Mouse (Mus musculus) mouse trophoblast stem cell (cell line): ENCODE measurements around the gene Ndufs8.

ENCODE experiments used
- in situ Hi-C, 2 experiments: fragments of 300-500 bp; cut with MseI, MboI; formaldehyde crosslinking; loops; 2 replicates in 1 of 2; 3 replicates in 1 of 2; pipeline ENCODE4 v1.15.1; 2025

Ndufs8 gene

DNA sequence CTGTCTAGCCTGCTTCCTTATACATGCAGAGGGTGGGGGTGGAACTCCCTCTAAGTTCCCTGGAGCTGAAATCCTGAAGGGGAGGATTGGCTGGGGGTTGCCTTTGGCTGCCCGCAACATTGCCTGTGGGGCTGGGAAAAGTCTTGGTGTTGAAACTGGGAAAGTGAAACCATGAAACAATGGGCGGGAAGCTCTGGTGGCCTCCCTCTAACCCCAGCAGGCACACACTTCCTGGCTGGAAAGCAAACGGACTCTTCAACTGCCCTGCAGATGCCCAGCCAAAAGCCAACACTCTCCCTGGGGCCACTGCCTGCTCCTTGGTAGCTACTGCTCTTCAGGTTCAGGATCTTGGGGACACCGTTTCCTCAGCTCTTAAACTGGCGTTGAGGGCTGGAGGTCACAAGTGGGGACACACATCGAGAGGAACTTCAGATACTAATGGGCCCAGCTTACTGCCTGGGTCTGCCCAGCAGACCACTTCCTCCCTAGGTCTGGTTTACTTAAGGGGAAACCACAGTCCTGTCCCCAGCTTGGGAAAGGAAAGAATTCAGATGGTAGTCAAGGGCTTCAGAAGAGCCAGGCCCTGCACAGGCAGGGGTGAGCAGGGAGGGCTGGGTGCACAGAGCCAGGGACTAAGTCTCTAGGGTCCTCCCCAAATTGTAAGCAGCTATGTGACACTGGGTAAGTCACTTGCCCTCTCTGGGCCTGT lies 7.2 kb downstream of the Ndufs8 start:
- in situ Hi-C loops = no loop called here

DNA sequence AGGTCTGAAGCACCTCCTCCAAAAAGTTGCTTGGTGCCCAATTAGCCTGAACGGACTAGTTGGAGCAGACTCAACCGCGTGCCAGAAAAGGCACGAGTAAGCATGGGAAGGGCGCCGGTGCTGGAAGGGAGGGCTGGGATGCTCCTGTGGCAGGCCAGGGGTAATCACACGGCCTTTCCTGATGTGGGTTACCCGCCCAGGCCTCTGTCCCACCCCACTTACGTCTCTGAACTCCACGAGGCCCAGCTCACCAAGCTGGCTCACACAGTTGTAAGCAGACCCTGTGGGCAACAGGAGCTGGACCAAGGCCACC lies 8.3 kb downstream of the Ndufs8 start:
- in situ Hi-C loops = no loop called here

DNA sequence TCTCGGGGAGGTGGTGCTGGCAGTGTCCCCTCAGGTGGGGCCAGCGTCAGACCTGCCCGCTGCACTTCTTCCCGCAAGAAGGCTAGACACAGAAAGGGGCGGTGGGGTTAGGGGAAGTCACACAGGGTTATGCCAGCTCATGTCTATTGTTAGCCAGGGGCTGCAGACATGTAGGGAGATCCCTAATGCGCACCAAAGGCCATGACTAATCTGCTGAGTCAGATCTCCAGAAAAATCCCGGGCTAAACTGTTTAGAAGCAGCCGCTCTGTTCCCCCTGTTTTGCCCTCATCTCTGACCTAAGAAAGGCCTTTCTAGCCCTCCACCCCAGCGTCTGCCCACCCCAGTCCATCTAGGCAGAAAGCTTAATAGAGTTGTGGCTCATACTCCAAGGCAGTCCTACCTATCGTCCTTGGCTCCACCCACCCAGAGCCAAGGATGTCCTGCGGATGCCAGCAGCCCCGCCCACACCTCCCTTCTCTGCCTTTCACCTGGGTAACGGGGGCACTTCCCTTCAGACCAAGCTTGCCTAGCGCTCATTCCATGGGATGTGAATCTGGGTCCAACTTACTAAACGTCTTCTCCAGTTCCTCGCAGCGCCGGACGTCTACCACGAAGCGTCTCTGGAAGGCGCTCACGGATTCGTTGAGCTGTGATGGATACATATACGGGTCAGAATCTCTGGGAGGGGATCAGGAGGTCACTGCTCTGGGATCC lies 8.8 kb downstream of the Ndufs8 start:
- in situ Hi-C loops = no loop called here

DNA sequence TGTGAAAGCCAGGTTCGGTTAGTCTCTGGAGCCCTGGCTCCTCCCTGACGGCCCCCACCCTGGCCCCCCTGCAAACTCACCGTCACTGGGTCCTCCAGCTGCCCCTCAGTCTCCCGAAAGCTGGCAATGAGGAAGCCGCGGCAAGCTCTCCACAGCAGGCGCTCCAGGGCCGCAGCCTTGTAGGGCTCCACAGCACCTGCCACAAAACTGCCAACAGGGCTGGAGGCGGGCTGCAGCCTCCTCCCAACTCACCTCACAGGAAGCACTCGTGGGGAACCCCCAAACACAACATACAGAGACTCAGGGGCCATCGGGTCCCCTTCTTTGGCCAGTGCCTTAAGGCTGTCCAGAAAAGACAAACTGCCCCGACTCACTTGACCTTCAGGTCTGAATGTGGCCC lies 9.6 kb downstream of the Ndufs8 start:
- in situ Hi-C loops = no loop called here

DNA sequence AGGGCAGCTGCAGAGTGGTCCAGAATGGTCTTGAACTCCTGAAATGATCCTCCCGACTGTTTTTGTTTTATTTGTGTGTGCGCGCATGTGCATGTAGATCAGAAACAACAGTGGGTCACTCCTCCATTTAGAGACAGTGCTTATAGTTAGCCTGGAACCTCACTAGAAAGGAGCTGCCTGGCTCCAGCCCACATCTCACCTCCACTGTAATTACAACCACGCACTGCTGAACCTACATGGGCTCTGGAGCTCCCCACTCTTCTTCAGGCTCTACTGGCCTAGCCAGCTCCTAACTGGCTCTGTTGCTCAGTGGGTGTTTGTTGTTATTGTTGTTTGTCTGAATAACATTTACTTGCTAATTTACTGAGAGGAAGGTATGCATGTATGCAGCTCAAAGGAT lies 13.0 kb downstream of the Ndufs8 start:
- in situ Hi-C loops = no loop called here

DNA sequence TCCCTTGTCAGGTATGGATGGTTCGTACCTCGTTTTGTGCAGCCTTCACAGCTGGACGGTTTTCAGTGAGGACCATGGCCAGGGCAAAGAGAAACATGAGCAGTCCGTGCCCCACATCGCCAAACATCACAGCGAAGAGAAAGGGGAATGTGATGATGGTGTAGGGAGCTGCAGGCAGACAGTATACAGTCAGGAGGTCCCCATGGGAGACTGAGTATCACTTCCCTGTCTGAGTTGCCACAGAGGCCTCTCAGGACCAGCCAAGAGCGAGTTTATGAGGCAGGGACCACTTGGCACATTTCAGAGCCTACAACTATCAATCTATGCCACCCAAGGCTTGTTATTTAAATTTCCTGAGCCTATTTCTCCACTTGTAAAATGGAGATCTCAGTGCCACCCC lies 13.6 kb downstream of the Ndufs8 start:
- in situ Hi-C loops = no loop called here

DNA sequence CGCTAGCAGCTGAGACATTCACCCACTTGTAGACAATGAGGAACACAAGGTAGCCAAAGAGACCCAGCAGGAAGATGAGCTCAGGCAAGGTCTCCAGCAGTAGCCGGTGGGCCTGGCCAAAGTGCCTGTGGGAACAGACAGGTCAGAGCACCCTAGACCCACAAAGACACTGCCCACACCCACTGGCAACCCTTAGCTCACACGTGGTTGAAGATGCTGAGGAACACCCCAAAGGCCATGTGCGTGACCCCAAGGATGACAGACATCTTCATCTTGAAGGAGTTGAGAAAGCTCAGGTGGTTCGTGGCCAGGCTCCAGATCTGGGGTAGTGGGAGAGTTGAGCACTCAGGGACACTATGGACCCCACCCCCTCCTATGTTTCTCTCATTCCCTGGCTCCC lies 15.0 kb downstream of the Ndufs8 start:
- in situ Hi-C loops = no loop called here

DNA sequence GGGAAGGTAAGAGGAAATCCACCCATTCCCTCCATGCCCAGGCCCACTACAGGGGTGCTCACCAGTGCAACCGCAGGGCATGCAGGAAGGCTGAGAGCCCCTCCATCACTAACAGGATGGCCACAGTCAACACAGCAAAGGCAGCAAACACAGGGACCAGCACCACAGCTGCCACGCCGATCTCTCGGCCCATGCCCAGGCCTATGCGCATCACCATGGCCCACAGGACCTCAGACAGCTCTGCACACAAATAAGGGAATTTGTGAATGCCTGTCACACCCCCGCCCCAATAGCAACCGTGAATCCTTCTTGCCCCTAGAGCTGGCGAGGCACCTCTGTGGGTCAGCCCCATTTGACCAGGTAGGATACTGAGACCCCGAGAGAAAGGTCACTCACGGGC lies 16.4 kb downstream of the Ndufs8 start:
- in situ Hi-C loops = no loop called here

DNA sequence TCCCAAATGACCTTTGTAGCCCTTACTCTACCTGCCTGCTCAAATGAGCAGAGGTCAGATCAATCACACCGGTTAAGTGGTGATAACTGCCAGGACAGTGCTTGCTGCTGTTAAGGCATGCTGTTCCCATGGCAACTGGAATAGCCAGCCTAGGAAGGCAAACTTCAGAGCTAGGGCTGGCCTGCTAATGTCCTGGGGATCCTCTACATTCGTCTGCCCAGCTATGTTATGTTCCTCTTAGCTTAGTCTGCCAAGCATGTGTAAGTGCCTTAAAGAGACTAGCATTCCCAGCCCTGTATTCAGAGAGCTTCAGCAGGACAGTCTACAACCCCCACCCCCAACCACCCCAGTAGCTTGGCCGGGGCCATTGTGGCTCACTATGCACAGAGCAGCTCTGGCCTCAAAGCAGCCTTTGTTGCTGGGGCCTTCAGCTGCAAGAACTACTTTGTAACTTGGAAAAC lies 17.4 kb downstream of the Ndufs8 start:
- in situ Hi-C loops = no loop called here

DNA sequence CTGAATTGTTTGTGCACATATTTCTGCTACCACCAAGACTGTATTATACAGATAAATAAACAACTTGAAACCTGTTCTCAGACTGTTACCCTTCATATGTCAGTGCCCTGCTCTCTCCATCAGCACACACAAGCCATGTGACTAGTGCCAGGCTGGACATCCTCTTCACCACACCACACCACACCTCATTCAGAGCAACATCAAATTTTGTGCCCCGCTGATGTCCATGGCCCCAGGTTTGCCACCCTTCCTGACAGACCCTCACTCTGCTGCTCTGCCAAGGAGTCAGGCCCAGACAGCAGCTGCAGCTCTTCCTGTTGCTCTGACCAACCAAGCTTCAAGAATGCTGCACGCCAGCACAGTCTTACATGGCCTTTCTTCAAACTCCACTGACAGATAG lies 18.3 kb downstream of the Ndufs8 start:
- in situ Hi-C loops = no loop called here

DNA sequence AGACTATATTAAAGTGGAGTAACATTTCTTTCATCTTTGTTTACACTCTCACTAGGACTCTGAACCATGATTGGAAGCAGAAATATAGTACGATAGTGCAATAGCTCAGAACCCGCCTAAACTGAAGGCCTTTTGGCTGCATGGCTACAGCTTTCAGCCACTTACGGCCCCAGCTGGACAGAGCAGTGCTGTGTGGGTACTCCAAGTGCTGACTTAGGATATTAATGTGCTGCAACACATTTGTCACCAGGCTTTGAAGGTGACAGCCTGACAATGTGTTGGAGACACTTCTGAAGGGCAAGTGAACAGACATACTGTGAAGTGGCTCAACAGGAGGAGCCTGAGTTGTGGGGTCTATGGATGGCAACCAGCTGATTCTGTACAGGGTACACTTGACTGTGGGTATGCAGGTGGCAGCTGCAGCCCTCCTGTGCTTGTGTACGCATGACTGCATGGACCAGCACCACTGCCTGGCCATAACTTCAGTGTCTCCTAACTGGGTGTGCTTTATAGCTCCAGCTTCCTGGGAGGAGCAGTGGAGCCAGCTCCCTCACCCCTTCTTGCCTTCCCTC lies 18.9 kb downstream of the Ndufs8 start:
- in situ Hi-C loops = no loop called here

DNA sequence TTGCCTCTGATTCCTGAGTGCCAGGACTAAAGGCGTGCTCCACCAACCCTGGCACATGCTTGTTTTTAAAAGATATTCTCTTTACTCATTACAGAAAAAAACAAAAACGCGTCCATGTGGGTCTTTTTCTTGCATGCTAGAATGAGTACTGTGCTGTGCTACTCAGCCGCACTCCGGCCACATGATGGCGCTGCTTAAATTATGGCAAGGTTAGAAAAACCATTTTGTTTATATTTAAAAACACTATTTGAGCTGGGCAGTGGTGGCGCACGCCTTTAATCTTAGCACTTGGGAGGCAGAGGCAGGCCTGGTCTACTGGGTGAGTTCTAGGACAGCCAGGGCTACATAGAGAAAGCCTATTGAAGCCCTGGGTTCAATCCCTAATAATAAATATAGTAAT lies 22.4 kb downstream of the Ndufs8 start:
- in situ Hi-C loops = no loop called here

DNA sequence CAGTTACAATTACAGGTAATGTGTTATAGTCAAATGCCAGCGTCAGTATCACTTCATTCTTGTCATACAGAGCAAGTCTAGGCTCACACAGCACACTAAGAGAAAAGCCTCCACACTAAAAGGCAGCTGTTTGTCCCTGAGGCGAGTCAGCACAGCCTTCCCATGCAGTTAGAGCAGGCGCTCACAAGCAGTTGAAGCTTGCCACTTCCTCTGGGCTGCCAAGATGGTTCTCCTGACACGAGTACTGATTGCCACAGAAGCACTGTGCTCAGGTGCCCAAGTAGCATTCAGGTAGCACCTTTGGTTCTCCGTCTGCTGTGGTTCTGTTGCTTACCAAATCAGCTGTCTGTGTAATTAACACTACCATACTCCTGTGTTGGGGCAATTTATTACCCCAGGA lies 23.5 kb downstream of the Ndufs8 start:
- in situ Hi-C loops = no loop called here

DNA sequence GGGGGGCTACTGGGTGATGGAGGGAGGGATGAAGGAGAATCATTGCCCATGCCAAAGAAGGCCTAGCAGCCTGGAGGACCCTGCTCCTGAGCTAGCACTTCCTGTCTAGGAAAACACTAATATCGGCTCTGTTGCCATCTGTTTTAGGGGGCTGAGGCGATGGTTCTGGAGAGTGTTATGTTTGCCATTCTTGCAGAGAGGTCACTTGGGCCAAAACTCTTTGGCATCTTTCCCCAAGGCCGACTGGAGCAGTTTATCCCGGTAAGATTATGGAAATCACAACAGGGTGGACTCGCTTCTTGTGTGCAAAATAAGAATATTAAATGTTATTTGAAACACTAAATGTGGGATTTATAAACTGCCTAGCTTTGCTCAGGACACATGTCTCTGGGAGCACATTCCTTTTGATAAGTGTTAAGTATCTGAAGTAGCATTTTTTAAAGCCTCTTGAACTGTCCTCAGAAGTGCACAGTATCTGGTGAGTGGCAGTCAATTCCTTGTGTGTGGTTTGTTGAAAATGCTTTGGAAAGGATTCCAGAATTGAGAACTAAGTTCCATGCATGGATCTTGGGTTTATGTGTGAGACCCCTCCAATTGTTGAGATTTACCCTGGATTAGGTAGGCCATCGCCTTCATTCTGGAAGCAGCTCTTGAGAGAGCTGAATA lies 28.1 kb downstream of the Ndufs8 start:
- in situ Hi-C loops = no loop called here

DNA sequence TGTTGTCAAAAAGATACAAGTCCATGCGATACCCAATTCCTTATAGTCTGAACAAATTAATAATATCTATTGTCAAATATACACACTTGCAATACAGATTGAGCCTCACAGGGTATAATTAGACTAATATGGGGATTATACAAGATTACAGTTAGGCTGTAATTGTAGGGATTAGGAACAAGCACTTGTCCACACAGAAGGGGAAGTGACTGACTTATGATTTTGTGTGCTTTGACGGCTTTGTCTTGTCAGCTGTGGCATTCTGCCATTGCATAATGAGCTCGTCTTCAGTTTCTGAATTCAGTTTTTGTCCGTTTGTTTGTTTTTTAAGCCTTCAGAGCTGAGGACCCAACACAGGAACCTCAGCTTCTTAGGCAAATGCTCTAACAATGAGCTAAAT lies 30.4 kb downstream of the Ndufs8 start:
- in situ Hi-C loops = no loop called here

DNA sequence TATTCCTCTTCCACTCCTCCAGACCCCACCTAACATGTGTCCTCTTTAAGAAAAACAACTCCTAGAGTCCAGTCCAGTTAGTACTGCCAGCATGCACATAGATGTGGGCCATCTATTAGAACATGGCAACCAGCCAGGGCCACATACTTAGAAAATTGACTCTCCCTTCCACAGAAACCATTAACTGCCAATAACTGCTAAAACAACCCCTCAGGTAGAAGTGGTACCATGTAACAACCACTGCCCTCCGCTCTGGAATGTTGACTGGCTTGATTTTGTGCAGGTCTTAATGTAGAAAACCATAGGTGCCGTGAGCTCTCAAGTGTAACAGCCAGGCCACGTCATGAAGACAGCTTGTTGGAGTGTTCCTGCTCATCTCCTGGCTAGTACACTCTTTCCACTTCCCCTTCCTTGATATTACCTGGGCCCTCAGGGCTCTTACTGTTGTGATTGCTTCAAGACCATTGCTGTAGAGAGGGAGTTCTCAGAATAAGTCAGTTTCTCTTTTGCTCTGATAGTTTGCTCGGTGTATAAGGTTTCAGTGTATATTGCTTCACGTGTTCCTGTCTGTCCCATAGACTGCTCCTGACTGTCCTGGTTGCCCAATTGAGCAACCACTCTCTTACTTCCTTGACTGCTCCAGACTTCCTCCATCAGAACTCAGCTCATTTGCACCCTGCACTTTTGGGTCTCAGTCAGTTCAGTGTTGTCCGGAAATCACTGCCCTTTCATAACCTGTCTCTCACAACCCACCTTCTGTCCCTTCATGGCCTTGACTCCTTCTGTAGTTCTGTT lies 32.3 kb downstream of the Ndufs8 start:
- in situ Hi-C loops = no loop called here

DNA sequence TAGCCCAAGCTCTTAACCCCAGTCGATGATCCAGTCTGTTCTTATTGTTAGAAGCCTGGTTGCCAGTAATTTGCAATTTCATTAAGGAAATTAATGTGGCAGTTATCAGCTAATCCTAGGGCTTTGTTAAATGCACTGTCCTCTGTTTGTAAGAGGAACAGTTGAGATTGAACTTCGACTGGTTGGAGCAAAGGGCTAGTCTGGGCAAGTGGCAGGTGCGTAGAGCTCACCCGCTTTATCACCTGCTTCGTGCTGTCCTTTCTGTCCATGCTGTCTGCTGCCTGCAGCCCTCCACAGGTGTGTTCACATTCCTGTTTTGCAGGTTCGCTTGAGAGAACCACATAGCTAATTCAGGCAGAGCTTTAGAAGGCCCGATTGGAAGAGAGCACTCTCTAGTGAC lies 37.5 kb downstream of the Ndufs8 start:
- in situ Hi-C loops = no loop called here

DNA sequence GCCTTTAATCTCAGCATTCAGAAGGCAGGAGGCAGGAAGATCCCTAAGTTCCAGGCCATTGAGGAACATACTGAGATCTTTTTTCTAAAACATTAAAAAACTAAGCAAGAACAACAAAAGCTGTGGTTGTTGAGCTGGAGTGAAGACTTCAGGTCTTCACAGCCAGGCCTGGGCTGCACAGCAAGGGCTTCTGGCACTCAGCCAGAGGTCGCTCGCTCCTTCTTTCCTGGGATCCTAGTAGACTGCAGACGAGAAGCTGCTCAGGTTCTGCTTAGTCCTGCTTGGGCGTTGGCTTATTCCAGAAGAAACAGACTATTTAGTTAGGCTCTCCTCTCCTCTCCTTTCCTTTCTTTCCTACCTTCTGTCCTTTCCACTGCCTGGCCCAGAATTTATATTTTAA lies 40.2 kb downstream of the Ndufs8 start:
- in situ Hi-C loops = no loop called here

DNA sequence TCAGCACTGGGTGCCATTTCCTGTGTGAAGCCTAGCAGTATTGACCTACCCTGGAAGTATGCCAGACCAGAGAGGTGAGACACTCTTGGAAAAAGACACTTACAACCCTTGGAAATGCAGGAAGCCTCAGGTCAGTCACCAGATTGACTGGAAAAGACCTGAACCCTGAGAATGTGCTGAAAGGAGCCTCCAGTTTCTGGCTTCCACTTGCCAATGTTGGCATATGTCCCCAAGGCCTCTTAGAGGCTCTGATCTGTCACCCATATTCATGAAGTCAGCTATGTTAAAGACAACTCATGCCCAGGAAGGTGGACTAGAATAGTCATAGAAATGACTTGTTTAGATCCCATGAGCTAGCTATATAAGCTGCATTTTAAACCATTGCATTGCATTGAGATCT lies 41.1 kb downstream of the Ndufs8 start:
- in situ Hi-C loops = no loop called here

DNA sequence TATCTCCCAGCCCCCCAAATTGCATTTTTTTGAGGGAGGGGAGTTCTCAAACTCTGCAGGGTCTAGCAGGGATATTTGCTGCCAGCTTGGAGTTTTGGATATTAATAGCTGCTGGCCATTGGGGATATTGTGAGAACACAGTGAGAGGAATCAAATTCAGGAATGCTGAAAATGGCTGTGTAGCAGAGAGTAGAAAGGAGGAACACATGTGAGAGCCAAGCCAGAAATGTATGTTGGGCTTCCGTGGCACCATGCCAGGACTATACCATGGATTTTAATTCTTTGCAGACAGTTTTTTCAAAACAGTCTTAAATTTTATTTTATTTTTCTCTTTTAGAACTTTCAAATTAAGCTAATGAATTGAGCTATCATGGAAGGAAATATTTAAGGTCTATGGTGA lies 44.3 kb downstream of the Ndufs8 start:
- in situ Hi-C loops = no loop called here

DNA sequence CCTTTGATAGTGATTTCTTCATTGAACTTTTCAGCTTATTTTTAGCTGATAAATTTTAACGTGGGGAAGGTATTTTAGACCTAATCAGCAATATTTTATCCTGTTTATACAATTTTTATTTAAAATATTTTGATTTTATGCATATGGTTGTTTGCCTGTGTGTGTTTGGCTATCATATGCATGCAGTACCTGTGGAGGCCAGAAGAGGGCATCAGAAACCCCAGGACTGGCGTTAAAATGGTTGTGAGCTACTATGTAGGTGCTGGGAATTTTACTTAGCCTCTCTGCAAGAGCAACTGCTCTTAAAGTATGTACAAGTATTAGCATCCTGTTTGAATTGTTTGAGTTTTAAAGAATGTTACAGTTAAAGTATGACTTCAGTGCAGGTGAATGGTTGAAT lies 47.6 kb downstream of the Ndufs8 start:
- in situ Hi-C loops = no loop called here

DNA sequence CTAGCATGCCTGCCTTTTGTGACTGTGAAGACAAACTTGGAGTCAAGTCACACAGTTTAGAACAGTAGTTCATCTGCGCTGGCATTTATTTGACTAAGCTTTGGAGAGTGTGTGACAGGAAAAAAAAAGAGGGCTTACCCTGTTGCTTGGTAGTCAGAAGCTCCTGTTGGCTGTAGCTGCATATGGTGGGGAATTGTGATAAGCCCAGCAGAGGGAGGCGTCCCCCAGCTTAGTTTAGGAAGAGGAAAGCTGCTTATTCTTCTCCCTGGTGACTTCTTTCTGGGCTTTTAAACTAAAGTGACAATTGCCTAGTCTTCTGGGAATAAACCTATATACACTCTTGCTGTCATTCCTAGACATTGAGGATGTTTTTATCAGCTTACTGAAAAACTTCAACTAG lies 49.9 kb downstream of the Ndufs8 start:
- in situ Hi-C loops = no loop called here
